9 mouse cellular contexts compared by ENCODE assay signal in the genomic region with DNA sequence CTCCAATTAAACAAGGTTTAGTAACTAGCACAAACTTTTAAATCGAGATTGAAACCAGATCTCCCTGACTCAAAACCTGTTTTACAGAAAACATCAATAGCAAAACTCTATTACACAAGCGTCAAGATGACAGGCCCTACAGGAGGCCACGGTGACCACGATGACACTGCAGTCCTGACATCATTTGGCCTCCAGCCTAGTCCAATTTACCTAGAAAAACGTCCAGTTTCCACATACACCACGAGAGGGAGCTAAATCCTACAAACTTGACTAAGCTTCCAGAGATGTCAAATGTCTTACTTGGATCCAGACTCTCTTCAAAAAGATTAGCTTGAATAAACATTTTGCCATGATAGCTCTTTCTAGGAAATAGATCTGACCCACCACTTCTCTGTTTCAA. TPM values are rescaled to one million over a fixed set of nuclear protein-coding genes. Genes with fewer than 3 reads are reported as not detected.
A peak's percentile ranks its signal among the peaks of the same experiment; 100 is the strongest.
DNase-seq lines count a peak whose midpoint lies in the region; ATAC-seq and TF ChIP-seq lines count a peak whose summit lies in the region.
"Had no signal": no experiment of that assay in that cellular context is flagged by ENCODE, and none has a peak within 500 bp of the region (broad histone marks: within the 10 kb centered on the region; RNA-seq: fewer than 3 reads in every experiment).

No protein-coding gene starts in this region.

- H3K4me1 ChIP-seq in thymus, adult 2 months (replicated peaks; ENCODE audit: control insufficient read depth, insufficient read depth, low read length): peaks cover 4% of the 10 kb centered on the region
- H3K4me1 ChIP-seq in heart, embryonic 10.5 days: peaks cover 9% of the 10 kb centered on the region; the same call in 1 of the 2 replicates
- H3K4me1 ChIP-seq in liver, embryonic 13.5 days (replicated peaks): peaks cover 11% of the 10 kb centered on the region

- H3K4me2 ChIP-seq in liver, embryonic 13.5 days: no peak overlapping the region
- H3K4me2 ChIP-seq: stomach, embryonic 15.5 days had no signal

- H3K9ac ChIP-seq in liver, embryonic 13.5 days: no peak overlapping the region
- H3K9ac ChIP-seq: stomach, embryonic 15.5 days had no signal

- peaks cover 44% of the 10 kb centered on the region for H3K36me3 ChIP-seq in thymus, adult 2 months (ENCODE audit: control insufficient read depth, insufficient read depth, low read length)
- peaks cover 62% of the 10 kb centered on the region for H3K36me3 ChIP-seq in heart, embryonic 10.5 days
- H3K36me3 ChIP-seq in liver, embryonic 13.5 days: peaks cover 24% of the 10 kb centered on the region

- H3K9me3 ChIP-seq in heart, embryonic 10.5 days: no peaks in the 10 kb centered on the region
- H3K9me3 ChIP-seq in liver, embryonic 13.5 days (replicated peaks): no peaks in the 10 kb centered on the region
- H3K9me3 ChIP-seq: stomach, embryonic 15.5 days had no signal

- no peak for TF ChIP-seq POLR2A in thymus, adult 2 months (IDR thresholded peaks at IDR 0.05; ENCODE audit: control insufficient read depth, extremely low read depth, insufficient read depth, low read length, poor library complexity)

- TF ChIP-seq CTCF in thymus, adult 2 months (IDR thresholded peaks at IDR 0.05; ENCODE audit: borderline replicate concordance, control insufficient read depth, extremely low read depth, insufficient read depth, low read length, poor library complexity): no peak

- no peak for DNase-seq in frontal cortex, postnatal 14 days (ENCODE audit: low spot score in 2 of 2)
- peak; percentile 34 for DNase-seq in thymus, adult 2 months
- no peak for DNase-seq in thymus, adult 18-20 months
- peak; percentile 75 for DNase-seq in cerebellum, adult 9-11 months
- peak; percentile 82 for DNase-seq in heart, embryonic 10.5 days (ENCODE audit: low spot score)
- peak; percentile 48 for DNase-seq in liver, embryonic 13.5 days
- peak; percentile 26 for DNase-seq in right cerebral cortex, postnatal 14 days

- no peak overlapping the region for H3K27ac ChIP-seq in thymus, adult 2 months (ENCODE audit: control insufficient read depth, insufficient read depth, low read length)
- H3K27ac ChIP-seq in heart, embryonic 10.5 days: no peak overlapping the region
- H3K27ac ChIP-seq in liver, embryonic 13.5 days: no peak overlapping the region
- H3K27ac ChIP-seq: stomach, embryonic 15.5 days had no signal

- WGBS in thymus, adult 2 months: 3% methylated on average over 6 of the region's 6 CpGs
- 28% methylated on average over 6 of the region's 6 CpGs for WGBS in heart, embryonic 10.5 days
- 12% methylated on average over 6 of the region's 6 CpGs for WGBS in liver, embryonic 13.5 days (ENCODE audit: insufficient replicate concordance)

- H3K27me3 ChIP-seq in thymus, adult 2 months (ENCODE audit: control insufficient read depth, insufficient read depth, low read length): no peaks in the 10 kb centered on the region
- H3K27me3 ChIP-seq in heart, embryonic 10.5 days (ENCODE audit: insufficient read depth, poor library complexity, severe bottlenecking): no peaks in the 10 kb centered on the region
- H3K27me3 ChIP-seq in liver, embryonic 13.5 days: no peaks in the 10 kb centered on the region
- H3K27me3 ChIP-seq: stomach, embryonic 15.5 days had no signal

- ATAC-seq in frontal cortex, adult (ENCODE audit: low TSS enrichment): peak; percentile 38; the same call in 1 of the 2 replicates
- ATAC-seq in liver, embryonic 13.5 days (ENCODE audit: low read depth): no peak

- H3K4me3 ChIP-seq in thymus, adult 2 months (ENCODE audit: control insufficient read depth, insufficient read depth, low read length): no peak overlapping the region
- no peak overlapping the region for H3K4me3 ChIP-seq in heart, embryonic 10.5 days
- H3K4me3 ChIP-seq in liver, embryonic 13.5 days (replicated peaks): no peak overlapping the region
- H3K4me3 ChIP-seq: stomach, embryonic 15.5 days had no signal

RNA-seq across cellular contexts. Expression of a gene that starts 19.5 kb away (rescaled TPM):
- polyA plus RNA-seq in thymus, adult 2 months (2012; rRNA removed): 101 and 105 TPM in 2 replicates
- 83.4 and 89.1 TPM in 2 replicates for polyA plus RNA-seq in heart, embryonic 10.5 days (2016; fragmentation: Nextera tagmentation; extraction: Ambion mirVana)
- 29.8 and 37.0 TPM in 2 replicates for polyA plus RNA-seq in liver, embryonic 13.5 days (2015; fragmentation: Nextera tagmentation; extraction: Ambion mirVana)

RNA-seq across cellular contexts. Expression of a gene that starts 38.9 kb away (rescaled TPM):
- polyA plus RNA-seq in thymus, adult 2 months (2012; rRNA removed): 12.8 and 14.4 TPM in 2 replicates
- 14.7 and 18.0 TPM in 2 replicates for polyA plus RNA-seq in heart, embryonic 10.5 days (2016; fragmentation: Nextera tagmentation; extraction: Ambion mirVana)
- 6.2 and 7.6 TPM in 2 replicates for polyA plus RNA-seq in liver, embryonic 13.5 days (2015; fragmentation: Nextera tagmentation; extraction: Ambion mirVana)

RNA-seq across cellular contexts. Expression of a gene that starts 52.8 kb away (rescaled TPM):
- polyA plus RNA-seq in thymus, adult 2 months (2012; rRNA removed): 30.8 and 34.2 TPM in 2 replicates
- polyA plus RNA-seq in heart, embryonic 10.5 days (2016; fragmentation: Nextera tagmentation; extraction: Ambion mirVana): 33.3 and 40.7 TPM in 2 replicates
- 17.4 and 22.1 TPM in 2 replicates for polyA plus RNA-seq in liver, embryonic 13.5 days (2015; fragmentation: Nextera tagmentation; extraction: Ambion mirVana)

RNA-seq across cellular contexts. Expression of a gene that starts 53.5 kb away (rescaled TPM):
- polyA plus RNA-seq in thymus, adult 2 months (2012; rRNA removed): 19.8 and 24.7 TPM in 2 replicates
- polyA plus RNA-seq in heart, embryonic 10.5 days (2016; fragmentation: Nextera tagmentation; extraction: Ambion mirVana): 27.5 and 41.1 TPM in 2 replicates
- 21.3 and 24.5 TPM in 2 replicates for polyA plus RNA-seq in liver, embryonic 13.5 days (2015; fragmentation: Nextera tagmentation; extraction: Ambion mirVana)

Comparison
In these comparisons a context has a peak if more than half of its experiments do, and no peak if none do; other contexts are left out.
1. DNase-seq: peak in thymus, adult 2 months (single experiment), cerebellum, adult 9-11 months (single experiment), heart, embryonic 10.5 days (single experiment), liver, embryonic 13.5 days (single experiment) and right cerebral cortex, postnatal 14 days (single experiment); none in frontal cortex, postnatal 14 days (0 of 2) and thymus, adult 18-20 months (0 of 2).